Mouse (Mus musculus) embryonic facial prominence, embryonic 10.5 days (tissue): Measurements from ENCODE around the gene Cdca4. TPM values are rescaled to one million over a fixed set of nuclear protein-coding genes. Genes with fewer than 3 reads are reported as not detected.

Source experiments
- DNase-seq: peaks from one replicate; pipeline ENCODE4 v3.0.0-alpha.2; 2017; ENCODE audit warnings: low spot score
- H3K27ac ChIP-seq: fragments of 300-500 bp; sonication (generic); replicated peaks from 2 replicates; pipeline ENCODE4 v1.5.1; 2016; ENCODE audit warnings: mild to moderate bottlenecking
- H3K27me3 ChIP-seq: fragments of 300-500 bp; sonication (generic); replicated peaks from 2 replicates; pipeline ENCODE4 v1.6.1; 2016; ENCODE audit warnings: low read depth, mild to moderate bottlenecking; ENCODE audit not compliant: poor library complexity, severe bottlenecking
- H3K36me3 ChIP-seq: fragments of 300-500 bp; sonication (generic); replicated peaks from 2 replicates; pipeline ENCODE4 v1.6.1; 2016; ENCODE audit warnings: mild to moderate bottlenecking, moderate library complexity
- H3K4me1 ChIP-seq: fragments of 300-500 bp; sonication (generic); 2 replicates; pipeline ENCODE4 v1.6.1; 2016
- H3K4me3 ChIP-seq: fragments of 300-500 bp; sonication (generic); 2 replicates; pipeline ENCODE4 v1.5.1; 2016; ENCODE audit warnings: mild to moderate bottlenecking, moderate library complexity
- H3K9me3 ChIP-seq: fragments of 300-500 bp; sonication (generic); 2 replicates; pipeline ENCODE4 v1.6.1; 2016; ENCODE audit warnings: mild to moderate bottlenecking
- WGBS: fragments of 180-500 bp; shearing (Covaris S2); methylation state at CpG from one replicate; pipeline ENCODE4 v1.1.7; 2016; 5-methylcytosine and 5-hydroxymethylcytosine counted together
- polyA plus RNA-seq: library from polyadenylated mRNA; unstranded; fragments of >200 nt; fragmentation: Nextera tagmentation; extraction: Ambion mirVana; gene quantifications from 2 replicates; pipeline ENCODE4 v1.2.1, GENCODE M21; 2016

The Cdca4 gene
- polyA plus RNA-seq, 1 experiment from 2014 or later = 180 TPM

DNA sequence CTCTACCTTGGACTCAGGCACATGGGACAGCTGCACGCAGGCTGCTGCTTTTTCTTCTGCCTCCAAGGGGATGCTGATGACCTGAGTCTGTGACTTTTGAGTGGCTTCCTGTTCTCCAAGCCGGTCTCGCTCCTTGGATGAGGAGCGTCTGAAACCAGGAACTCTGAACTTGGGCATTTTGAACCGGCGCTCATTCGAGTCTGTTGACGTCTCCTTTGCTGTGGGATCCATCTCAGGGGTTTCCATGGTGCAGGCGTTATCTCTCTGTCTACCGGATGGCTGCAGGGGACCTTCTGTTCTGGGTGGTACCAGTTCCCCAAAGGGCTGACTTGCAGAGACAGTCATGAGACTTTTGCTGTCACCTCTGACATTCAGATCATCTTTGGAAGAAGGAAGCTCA is 54.7 kb downstream of the Cdca4 start:
- Histone ChIP-seq H3K27me3 (no peaks in the 10 kb centered on the region), H3K4me1 (peaks cover 6% of the 10 kb centered on the region; the same call in 1 of the 2 replicates), H3K4me3 (no peak overlapping the region), H3K9me3 (peaks cover 8% of the 10 kb centered on the region), H3K27ac (no peak overlapping the region), H3K36me3 (no peaks in the 10 kb centered on the region)
- WGBS = 93% methylated on average over 10 of the region's 10 CpGs
- DNase-seq = no peak

DNA sequence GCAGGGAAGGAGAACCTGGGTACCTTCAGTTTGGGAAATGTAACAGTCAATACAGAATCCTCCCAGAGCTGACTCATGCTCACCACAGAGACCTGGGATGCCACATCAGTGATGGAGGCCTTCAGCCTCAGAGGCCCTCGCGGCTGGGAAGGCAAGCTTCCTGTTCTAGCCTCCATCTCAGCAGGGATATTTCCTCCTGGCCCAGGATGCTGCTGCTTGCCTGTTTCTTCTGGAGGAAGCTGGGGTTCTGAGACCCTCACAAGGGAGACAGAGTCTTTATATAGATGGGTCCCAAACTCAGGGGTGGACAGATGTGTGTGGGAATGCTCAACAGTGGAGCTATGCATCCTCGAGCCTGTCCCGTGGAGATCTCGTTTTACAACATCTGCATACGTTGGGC is 55.2 kb downstream of the Cdca4 start:
- Histone ChIP-seq H3K9me3 (peaks cover 8% of the 10 kb centered on the region), H3K27ac (no peak overlapping the region), H3K4me1 (peaks cover 6% of the 10 kb centered on the region; the same call in 1 of the 2 replicates), H3K27me3 (no peaks in the 10 kb centered on the region), H3K4me3 (no peak overlapping the region), H3K36me3 (no peaks in the 10 kb centered on the region)
- WGBS = 90% methylated on average over 6 of the region's 6 CpGs
- no peak for DNase-seq

GRCm38 (mm10) chr12:112773366-112773765 is 55.9 kb downstream of the Cdca4 start:
- no peak overlapping the region for H3K4me3 ChIP-seq
- H3K9me3 ChIP-seq = peaks cover 8% of the 10 kb centered on the region
- DNase-seq = no peak
- WGBS = 42% methylated on average over 9 of the region's 9 CpGs
- H3K27me3 ChIP-seq = no peaks in the 10 kb centered on the region
- peaks cover 6% of the 10 kb centered on the region; the same call in 1 of the 2 replicates for H3K4me1 ChIP-seq
- no peaks in the 10 kb centered on the region for H3K36me3 ChIP-seq
- no peak overlapping the region for H3K27ac ChIP-seq

DNA sequence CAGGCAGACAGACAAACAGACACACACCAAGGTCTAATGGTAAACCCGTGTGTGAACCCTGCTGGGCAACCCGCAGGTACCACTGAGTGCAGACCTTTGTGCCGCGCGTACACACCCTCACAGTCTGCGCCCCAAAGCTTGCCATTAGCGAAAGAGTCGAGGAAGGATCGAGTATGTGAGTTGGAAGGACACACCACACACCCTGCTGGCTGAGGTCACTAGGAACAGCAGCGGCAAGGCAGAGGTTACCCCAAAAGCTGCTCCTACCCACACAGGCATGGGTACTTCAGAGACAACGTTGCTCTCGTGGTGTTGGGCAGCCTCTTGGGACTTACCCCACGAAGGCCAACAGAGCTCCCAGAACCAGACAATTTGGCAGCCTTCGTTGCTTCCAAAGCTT is 56.9 kb downstream of the Cdca4 start:
- Histone ChIP-seq H3K4me3 (no peak overlapping the region), H3K4me1 (peaks cover 6% of the 10 kb centered on the region; the same call in 1 of the 2 replicates), H3K9me3 (peaks cover 8% of the 10 kb centered on the region), H3K36me3 (no peaks in the 10 kb centered on the region), H3K27ac (no peak overlapping the region), H3K27me3 (no peaks in the 10 kb centered on the region)
- WGBS = 93% methylated on average over 14 of the region's 14 CpGs
- no peak for DNase-seq

- WGBS = 80% methylated on average over 4 of the region's 4 CpGs
- H3K4me3 ChIP-seq = no peak overlapping the region
- peaks cover 6% of the 10 kb centered on the region; the same call in 1 of the 2 replicates for H3K4me1 ChIP-seq
- no peaks in the 10 kb centered on the region for H3K27me3 ChIP-seq
- no peaks in the 10 kb centered on the region for H3K36me3 ChIP-seq
- no peak overlapping the region for H3K27ac ChIP-seq
- H3K9me3 ChIP-seq = peaks cover 5% of the 10 kb centered on the region
- DNase-seq = no peak
Observed at GRCm38 (mm10) chr12:112770396-112770795, 58.8 kb downstream of the Cdca4 start.

Other genes starting within 250 kb of the Cdca4 start
- 1.5 and 1.7 TPM in 2 replicates for gene Inf2, start 240.6 kb downstream of the Cdca4 start, polyA plus RNA-seq
- 4.0 and 4.3 TPM in 2 replicates for gene Adssl1, start 209.4 kb downstream of the Cdca4 start, polyA plus RNA-seq
- gene Siva1, start 184.7 kb downstream of the Cdca4 start, polyA plus RNA-seq = 332 TPM in 2 replicates
- gene Akt1, start 154.5 kb downstream of the Cdca4 start, polyA plus RNA-seq = 47.0 and 53.4 TPM in 2 replicates
- gene Zbtb42, start 150.6 kb downstream of the Cdca4 start, polyA plus RNA-seq = 4.3 and 4.5 TPM in 2 replicates
- gene Cep170b, start 109.0 kb downstream of the Cdca4 start, polyA plus RNA-seq = 9.7 and 10.6 TPM in 2 replicates
- gene Pld4, start 68.8 kb downstream of the Cdca4 start, polyA plus RNA-seq = 3.9 and 4.6 TPM in 2 replicates
- gene Ahnak2, start 26.8 kb downstream of the Cdca4 start, polyA plus RNA-seq = 0.04 and 0.20 TPM in 2 replicates
- gene Clba1, start 20.5 kb downstream of the Cdca4 start, polyA plus RNA-seq = 9.3 and 10.1 TPM in 2 replicates
- 0.30 TPM in 1 of 2 replicates, not detected in the other for gene Gpr132, start 38.8 kb upstream of the Cdca4 start, polyA plus RNA-seq
- 4.8 and 5.3 TPM in 2 replicates for gene Jag2, start 100.4 kb upstream of the Cdca4 start, polyA plus RNA-seq
- gene Nudt14, start 112.7 kb upstream of the Cdca4 start, polyA plus RNA-seq = 78.1 and 83.8 TPM in 2 replicates
- 22.3 and 23.0 TPM in 2 replicates for gene Btbd6, start 147.1 kb upstream of the Cdca4 start, polyA plus RNA-seq
- 59.8 and 60.9 TPM in 2 replicates for gene Brf1, start 171.3 kb upstream of the Cdca4 start, polyA plus RNA-seq
- 13.7 and 14.3 TPM in 2 replicates for gene Pacs2, start 185.1 kb upstream of the Cdca4 start, polyA plus RNA-seq
- not detected in 2 replicates for gene Tex22, start 245.1 kb upstream of the Cdca4 start, polyA plus RNA-seq